Mouse (Mus musculus): ENCODE results near the gene Esam. TPM values are rescaled to one million over a fixed set of nuclear protein-coding genes. Genes with fewer than 3 reads are reported as not detected.

The Esam gene
- total RNA-seq, 4 experiments from 2014 or later: 14.7 to 24.6 (median 18.6) TPM

GRCm38 (mm10) chr9:37554279-37554678 is 26.4 kb downstream of the Esam start:
- no peak for DNase-seq (ENCODE audit: low spot score in 2 of 2)

GRCm38 (mm10) chr9:37554838-37555748 is 27.2 kb downstream of the Esam start, which contains the start of gene Siae:
TSS of gene Siae (plus strand) at chr9:37555698.
- DNase-seq (ENCODE audit: low spot score in 2 of 2): no peak

- DNase-seq (ENCODE audit: low spot score in 2 of 2): no peak
Observed at GRCm38 (mm10) chr9:37556366-37556765, 28.5 kb downstream of the Esam start.

- no peak for DNase-seq (ENCODE audit: low spot score in 2 of 2)
Observed at GRCm38 (mm10) chr9:37560617-37561016, 32.7 kb downstream of the Esam start.

- DNase-seq (ENCODE audit: low spot score in 2 of 2): no peak
Observed at GRCm38 (mm10) chr9:37563805-37564204, 35.9 kb downstream of the Esam start.

GRCm38 (mm10) chr9:37567019-37567418 is 39.1 kb downstream of the Esam start:
- DNase-seq (ENCODE audit: low spot score in 2 of 2): no peak

- DNase-seq (ENCODE audit: low spot score in 2 of 2): no peak
Observed at GRCm38 (mm10) chr9:37567454-37567853, 39.6 kb downstream of the Esam start.

- DNase-seq (ENCODE audit: low spot score in 2 of 2): no peak
Observed at GRCm38 (mm10) chr9:37567892-37568604, 40.2 kb downstream of the Esam start.

- DNase-seq (ENCODE audit: low spot score in 2 of 2): no peak
Observed at GRCm38 (mm10) chr9:37568605-37569214, 40.8 kb downstream of the Esam start.

- no peak for DNase-seq (ENCODE audit: low spot score in 2 of 2)
Observed at GRCm38 (mm10) chr9:37569231-37569835, 41.5 kb downstream of the Esam start.

- DNase-seq (ENCODE audit: low spot score in 2 of 2): no peak
Observed at GRCm38 (mm10) chr9:37572204-37572876, 44.5 kb downstream of the Esam start.

- peak; percentile 64 to 65 for DNase-seq (ENCODE audit: low spot score in 2 of 2)
Observed at GRCm38 (mm10) chr9:37576436-37576930, 48.6 kb downstream of the Esam start.

- DNase-seq (ENCODE audit: low spot score in 2 of 2): no peak
Observed at GRCm38 (mm10) chr9:37583594-37583993, 55.7 kb downstream of the Esam start.

- DNase-seq (ENCODE audit: low spot score in 2 of 2): no peak
Observed at GRCm38 (mm10) chr9:37586718-37587117, 58.8 kb downstream of the Esam start.

Other genes starting within 250 kb of the Esam start
- 1 to 10 TPM; 2.3 to 3.4 (median 2.4) TPM for gene Ccdc15, start 179.6 kb upstream of the Esam start, total RNA-seq (2022)
- gene Hepacam, start 160.7 kb upstream of the Esam start, total RNA-seq (2022): 10 to 100 TPM; 56.5 to 69.3 (median 64.2) TPM
- 1 to 10 TPM; 5.4 to 9.2 (median 6.5) TPM for gene Robo4, start 126.2 kb upstream of the Esam start, total RNA-seq (2022)
- 10 to 100 TPM; 10.3 to 16.0 (median 13.1) TPM for gene Robo3, start 94.8 kb upstream of the Esam start, total RNA-seq (2022)
- 10 to 100 TPM; 20.2 to 25.7 (median 23.6) TPM for gene Msantd2, start 38.8 kb upstream of the Esam start, total RNA-seq (2022)
- gene Vsig2, start 11.2 kb downstream of the Esam start, total RNA-seq (2022): 1 to 10 TPM; 3.5 to 5.7 (median 4.2) TPM
- gene Nrgn, start 24.8 kb downstream of the Esam start, total RNA-seq (2022): 1,000 to 10,000 TPM; 1,107 to 1,307 (median 1,240) TPM
- gene Siae, start 27.6 kb downstream of the Esam start, total RNA-seq (2022): 10 to 100 TPM; 10.0 to 15.7 (median 13.4) TPM
- 1 to 10 TPM; 1.5 to 4.0 (median 2.1) TPM for gene Spa17, start 85.6 kb downstream of the Esam start, total RNA-seq (2022)
- 10 to 100 TPM; 43.5 to 49.1 (median 47.5) TPM for gene Tbrg1, start 129.2 kb downstream of the Esam start, total RNA-seq (2022)
- gene Panx3, start 141.2 kb downstream of the Esam start, total RNA-seq (2022): not detected
- gene Olfr160, start 188.2 kb downstream of the Esam start, total RNA-seq (2022): not detected
- gene Olfr874, start 217.0 kb downstream of the Esam start, total RNA-seq (2022): not detected
- gene Olfr875, start 243.8 kb downstream of the Esam start, total RNA-seq (2022): not detected

Measured in layer of hippocampus, adult 8-10 months (tissue).